Mouse (Mus musculus): ENCODE data around the gene Hdac9. TPM values are rescaled to one million over a fixed set of nuclear protein-coding genes. Genes with fewer than 3 reads are reported as not detected.

The Hdac9 gene
- polyA plus RNA-seq, 1 experiment from 2014 or later: 3.2 TPM

- no peak overlapping the region for H3K4me2 ChIP-seq (ENCODE audit: low read depth, low read length)
- H3K4me3 ChIP-seq (ENCODE audit: low read length): no peak overlapping the region
- WGBS: 39% methylated on average over 3 of the region's 3 CpGs
- H3K9me3 ChIP-seq (ENCODE audit: control insufficient read depth, low read length): no peaks in the 10 kb centered on the region
- no peak overlapping the region for H3K9ac ChIP-seq (ENCODE audit: low read depth, low read length)
- H3K36me3 ChIP-seq (ENCODE audit: control insufficient read depth, insufficient read depth, low read length): no peaks in the 10 kb centered on the region
- no peak overlapping the region for H3K27ac ChIP-seq (ENCODE audit: low read length)
- H3K4me1 ChIP-seq (ENCODE audit: control insufficient read depth, insufficient read depth, low read length): no peaks in the 10 kb centered on the region
- no peaks in the 10 kb centered on the region for H3K27me3 ChIP-seq (replicated peaks; ENCODE audit: control insufficient read depth, insufficient read depth, low read length)
- no peak for ATAC-seq
Observed at GRCm38 (mm10) chr12:34792113-34792452, 124.8 kb downstream of the Hdac9 start.

DNA sequence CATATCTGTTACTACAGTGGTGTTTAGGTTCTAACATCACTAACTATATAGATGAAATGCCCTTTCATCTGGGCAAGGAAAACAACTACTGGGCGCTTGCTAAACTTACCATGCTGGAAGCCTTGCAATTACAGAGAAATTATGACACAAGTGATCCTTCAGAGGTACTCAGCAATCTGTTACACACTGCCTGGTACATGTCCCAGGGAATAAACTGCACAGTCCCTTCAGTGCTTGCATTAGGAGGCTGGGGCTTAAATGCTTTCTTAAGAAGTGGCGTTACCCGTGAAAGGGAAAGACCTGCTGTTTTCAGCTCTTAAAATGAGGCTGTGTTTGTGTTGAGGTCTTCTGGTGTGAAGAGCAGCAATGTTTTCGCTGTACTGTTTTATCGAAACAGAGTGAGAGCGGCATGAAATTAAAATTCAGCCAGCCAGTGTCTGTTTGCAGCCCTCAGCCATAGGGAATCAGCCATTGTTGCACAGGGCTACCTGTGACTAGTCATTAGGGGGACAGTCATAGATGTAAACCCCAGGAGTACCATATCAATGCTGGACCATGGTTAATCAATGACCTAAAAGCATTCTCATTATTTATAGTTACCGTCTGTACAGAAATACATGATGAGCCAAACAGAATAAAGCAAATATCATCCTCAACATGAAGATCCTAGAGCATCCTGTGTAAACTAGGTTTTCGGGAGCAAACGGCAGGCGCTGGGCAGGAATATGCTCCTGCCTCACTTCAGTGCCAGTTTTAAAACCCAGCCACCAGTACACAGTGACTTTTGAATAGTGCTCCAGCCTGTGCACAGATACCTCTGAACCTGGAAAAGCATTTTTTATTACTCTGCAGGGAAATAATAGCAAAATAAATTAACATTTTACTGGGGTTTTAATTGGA lies 125.4 kb downstream of the Hdac9 start:
- no peaks in the 10 kb centered on the region for H3K9me3 ChIP-seq (ENCODE audit: control insufficient read depth, low read length)
- whole genome bisulfite sequencing: 70% methylated on average over 10 of the region's 10 CpGs
- no peak overlapping the region for H3K27ac ChIP-seq (ENCODE audit: low read length)
- ATAC-seq: no peak
- H3K9ac ChIP-seq (ENCODE audit: low read depth, low read length): no peak overlapping the region
- H3K4me2 ChIP-seq (ENCODE audit: low read depth, low read length): no peak overlapping the region
- no peaks in the 10 kb centered on the region for H3K36me3 ChIP-seq (ENCODE audit: control insufficient read depth, insufficient read depth, low read length)
- H3K4me3 ChIP-seq (ENCODE audit: low read length): no peak overlapping the region
- no peaks in the 10 kb centered on the region for H3K27me3 ChIP-seq (replicated peaks; ENCODE audit: control insufficient read depth, insufficient read depth, low read length)
- H3K4me1 ChIP-seq (ENCODE audit: control insufficient read depth, insufficient read depth, low read length): no peaks in the 10 kb centered on the region

DNA sequence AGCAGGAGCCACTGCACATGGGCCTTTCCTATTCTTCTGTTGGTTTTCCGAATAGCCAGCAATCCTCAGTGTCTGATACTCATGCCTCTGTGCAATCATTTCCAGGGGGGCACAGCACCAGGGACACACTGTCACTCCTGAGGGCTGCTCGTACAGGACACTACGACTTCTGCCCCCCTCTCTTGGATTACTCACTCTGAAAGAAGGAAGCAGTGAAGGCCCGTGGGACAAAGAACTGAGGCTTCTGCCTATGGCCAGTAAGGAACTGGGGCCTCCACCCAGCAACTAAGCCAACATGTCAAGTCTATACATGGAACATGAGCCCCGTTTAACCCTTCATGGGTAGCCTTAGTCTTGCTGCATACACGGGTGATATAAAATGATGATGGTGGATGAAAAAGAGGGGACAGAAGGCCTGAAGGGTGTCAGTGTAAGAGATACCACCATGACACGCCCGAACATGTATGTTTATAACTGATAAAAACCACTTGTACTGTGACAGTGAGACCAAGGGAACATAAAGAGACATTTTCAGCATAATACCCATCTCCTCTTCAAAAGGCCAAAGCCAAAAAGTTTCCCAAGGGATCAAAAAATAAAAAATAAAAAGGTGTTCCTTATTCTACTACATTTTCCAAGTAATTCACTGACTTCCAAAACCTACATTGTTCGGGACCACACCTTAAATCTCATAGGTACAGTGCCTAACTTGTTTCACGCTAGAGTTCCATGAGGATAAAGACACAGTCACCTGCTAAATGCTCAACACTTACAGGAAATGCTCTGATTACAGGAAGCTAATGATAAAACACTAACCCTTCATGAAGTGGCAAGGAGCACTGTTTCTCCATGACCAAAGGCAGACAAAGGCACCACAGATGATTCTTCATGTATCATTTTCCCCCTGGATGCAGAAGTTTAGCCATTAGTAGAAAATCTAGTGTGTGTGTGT lies 127.6 kb downstream of the Hdac9 start:
- H3K9ac ChIP-seq (ENCODE audit: low read depth, low read length): no peak overlapping the region
- H3K9me3 ChIP-seq (ENCODE audit: control insufficient read depth, low read length): no peaks in the 10 kb centered on the region
- WGBS: 83% methylated on average over 10 of the region's 10 CpGs
- H3K4me1 ChIP-seq (ENCODE audit: control insufficient read depth, insufficient read depth, low read length): no peaks in the 10 kb centered on the region
- H3K27me3 ChIP-seq (replicated peaks; ENCODE audit: control insufficient read depth, insufficient read depth, low read length): no peaks in the 10 kb centered on the region
- H3K4me3 ChIP-seq (ENCODE audit: low read length): no peak overlapping the region
- ATAC-seq: no peak
- H3K36me3 ChIP-seq (ENCODE audit: control insufficient read depth, insufficient read depth, low read length): no peaks in the 10 kb centered on the region
- no peak overlapping the region for H3K27ac ChIP-seq (ENCODE audit: low read length)
- no peak overlapping the region for H3K4me2 ChIP-seq (ENCODE audit: low read depth, low read length)

DNA sequence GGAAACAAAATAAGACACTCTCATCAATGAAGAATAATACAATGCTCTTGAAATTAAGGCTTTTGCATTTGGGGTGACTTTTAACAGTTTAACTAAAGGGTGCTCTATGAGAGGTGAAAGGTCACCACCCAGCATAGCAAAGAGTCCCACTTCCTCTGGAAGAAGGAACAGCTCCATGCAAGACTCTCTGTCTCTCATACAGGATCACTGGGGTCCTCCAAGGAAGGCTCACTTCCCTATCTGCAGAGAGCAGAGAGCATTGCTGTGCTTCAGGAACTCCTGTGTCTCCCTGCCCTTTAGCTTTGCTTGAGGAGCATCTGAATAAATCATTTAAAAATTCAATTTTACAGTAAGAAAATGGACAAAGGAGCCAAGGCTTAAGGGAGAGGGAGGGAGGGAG lies 129.5 kb downstream of the Hdac9 start:
- ATAC-seq: no peak
- no peak overlapping the region for H3K4me3 ChIP-seq (ENCODE audit: low read length)

DNA sequence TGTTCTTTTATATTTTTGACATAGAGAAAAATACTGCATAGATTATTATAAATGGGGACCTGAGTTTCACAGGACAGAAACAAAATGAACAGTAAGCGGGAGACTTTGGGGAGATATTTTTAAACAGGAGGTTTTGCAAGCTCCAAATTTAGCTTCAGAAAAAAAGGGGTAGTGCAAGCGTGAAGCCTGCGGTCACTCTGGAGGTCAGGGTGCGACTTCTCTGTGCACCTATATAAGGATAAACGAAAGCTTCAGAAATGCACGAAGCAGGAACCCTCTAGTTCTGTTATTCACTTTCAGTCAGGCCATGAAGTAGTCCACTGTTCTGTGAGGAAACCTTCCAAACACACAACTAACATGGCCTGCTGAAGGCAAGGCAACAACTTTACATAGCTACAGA lies 133.3 kb downstream of the Hdac9 start:
- Histone ChIP-seq H3K4me2 (ENCODE audit: low read depth, low read length) (no peak overlapping the region), H3K9ac (ENCODE audit: low read depth, low read length) (no peak overlapping the region), H3K27me3 (replicated peaks; ENCODE audit: control insufficient read depth, insufficient read depth, low read length) (no peaks in the 10 kb centered on the region), H3K4me3 (ENCODE audit: low read length) (no peak overlapping the region), H3K9me3 (ENCODE audit: control insufficient read depth, low read length) (no peaks in the 10 kb centered on the region), H3K27ac (ENCODE audit: low read length) (no peak overlapping the region), H3K4me1 (ENCODE audit: control insufficient read depth, insufficient read depth, low read length) (no peaks in the 10 kb centered on the region), H3K36me3 (ENCODE audit: control insufficient read depth, insufficient read depth, low read length) (no peaks in the 10 kb centered on the region)
- 86% methylated on average over 6 of the region's 6 CpGs for WGBS
- ATAC-seq: no peak

More for the DNA sequence above, 129.5 kb downstream of the Hdac9 start:
- H3K36me3 ChIP-seq (ENCODE audit: control insufficient read depth, insufficient read depth, low read length): no peaks in the 10 kb centered on the region
- no peaks in the 10 kb centered on the region for H3K4me1 ChIP-seq (ENCODE audit: control insufficient read depth, insufficient read depth, low read length)
- no peaks in the 10 kb centered on the region for H3K9me3 ChIP-seq (ENCODE audit: control insufficient read depth, low read length)
- H3K27me3 ChIP-seq (replicated peaks; ENCODE audit: control insufficient read depth, insufficient read depth, low read length): no peaks in the 10 kb centered on the region
- no peak overlapping the region for H3K27ac ChIP-seq (ENCODE audit: low read length)
- H3K9ac ChIP-seq (ENCODE audit: low read depth, low read length): no peak overlapping the region
- no peak overlapping the region for H3K4me2 ChIP-seq (ENCODE audit: low read depth, low read length)

- Histone ChIP-seq H3K4me2 (ENCODE audit: low read depth, low read length) (no peak overlapping the region), H3K27me3 (replicated peaks; ENCODE audit: control insufficient read depth, insufficient read depth, low read length) (no peaks in the 10 kb centered on the region), H3K9ac (ENCODE audit: low read depth, low read length) (no peak overlapping the region), H3K4me3 (ENCODE audit: low read length) (no peak overlapping the region), H3K27ac (ENCODE audit: low read length) (no peak overlapping the region), H3K4me1 (ENCODE audit: control insufficient read depth, insufficient read depth, low read length) (no peaks in the 10 kb centered on the region), H3K9me3 (ENCODE audit: control insufficient read depth, low read length) (no peaks in the 10 kb centered on the region), H3K36me3 (ENCODE audit: control insufficient read depth, insufficient read depth, low read length) (no peaks in the 10 kb centered on the region)
- WGBS: 67% methylated on average over 6 of the region's 6 CpGs
- no peak for ATAC-seq
Observed at GRCm38 (mm10) chr12:34779368-34779957, 137.4 kb downstream of the Hdac9 start.

- H3K4me3 ChIP-seq (ENCODE audit: low read length): no peak overlapping the region
- no peaks in the 10 kb centered on the region for H3K27me3 ChIP-seq (replicated peaks; ENCODE audit: control insufficient read depth, insufficient read depth, low read length)
- 56% methylated on average over 3 of the region's 3 CpGs for WGBS
- no peak for ATAC-seq
- no peak overlapping the region for H3K4me2 ChIP-seq (ENCODE audit: low read depth, low read length)
- H3K4me1 ChIP-seq (ENCODE audit: control insufficient read depth, insufficient read depth, low read length): no peaks in the 10 kb centered on the region
- H3K27ac ChIP-seq (ENCODE audit: low read length): no peak overlapping the region
- no peak overlapping the region for H3K9ac ChIP-seq (ENCODE audit: low read depth, low read length)
- H3K36me3 ChIP-seq (ENCODE audit: control insufficient read depth, insufficient read depth, low read length): no peaks in the 10 kb centered on the region
- no peaks in the 10 kb centered on the region for H3K9me3 ChIP-seq (ENCODE audit: control insufficient read depth, low read length)
Observed at GRCm38 (mm10) chr12:34776170-34776569, 140.7 kb downstream of the Hdac9 start.

DNA sequence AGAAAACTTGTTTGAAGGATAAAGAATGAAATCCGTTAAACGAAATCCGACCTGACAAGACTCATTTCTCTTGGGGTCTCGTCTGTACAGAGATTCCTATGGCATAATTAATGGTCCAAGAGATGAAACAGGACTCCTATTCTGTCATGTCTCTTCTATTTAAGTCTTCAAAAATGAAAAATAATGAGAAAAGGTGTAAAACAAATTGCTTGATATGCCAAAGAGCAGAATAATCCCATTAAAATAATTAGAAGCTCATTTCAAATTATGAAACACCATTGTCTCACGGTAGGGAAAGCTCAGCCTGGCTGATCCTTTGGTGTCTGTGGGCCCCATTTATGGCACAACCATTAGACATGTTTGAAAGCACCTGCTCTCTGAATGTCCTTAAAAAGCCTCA lies 142.8 kb downstream of the Hdac9 start:
- ATAC-seq: no peak
- WGBS: 64% methylated on average over 5 of the region's 5 CpGs
- no peaks in the 10 kb centered on the region for H3K27me3 ChIP-seq (replicated peaks; ENCODE audit: control insufficient read depth, insufficient read depth, low read length)

GRCm38 (mm10) chr12:34767226-34767775 lies 149.6 kb downstream of the Hdac9 start:
- ATAC-seq: no peak
- Histone ChIP-seq H3K9ac (ENCODE audit: low read depth, low read length) (no peak overlapping the region), H3K27ac (ENCODE audit: low read length) (no peak overlapping the region), H3K4me2 (ENCODE audit: low read depth, low read length) (no peak overlapping the region), H3K4me3 (ENCODE audit: low read length) (no peak overlapping the region), H3K36me3 (ENCODE audit: control insufficient read depth, insufficient read depth, low read length) (no peaks in the 10 kb centered on the region), H3K27me3 (replicated peaks; ENCODE audit: control insufficient read depth, insufficient read depth, low read length) (no peaks in the 10 kb centered on the region), H3K9me3 (ENCODE audit: control insufficient read depth, low read length) (no peaks in the 10 kb centered on the region), H3K4me1 (ENCODE audit: control insufficient read depth, insufficient read depth, low read length) (no peaks in the 10 kb centered on the region)
- 87% methylated on average over 6 of the region's 6 CpGs for WGBS

More for the DNA sequence above, 142.8 kb downstream of the Hdac9 start:
- no peak overlapping the region for H3K9ac ChIP-seq (ENCODE audit: low read depth, low read length)
- no peak overlapping the region for H3K4me2 ChIP-seq (ENCODE audit: low read depth, low read length)
- no peak overlapping the region for H3K27ac ChIP-seq (ENCODE audit: low read length)
- H3K4me3 ChIP-seq (ENCODE audit: low read length): no peak overlapping the region
- no peaks in the 10 kb centered on the region for H3K36me3 ChIP-seq (ENCODE audit: control insufficient read depth, insufficient read depth, low read length)
- H3K9me3 ChIP-seq (ENCODE audit: control insufficient read depth, low read length): no peaks in the 10 kb centered on the region
- H3K4me1 ChIP-seq (ENCODE audit: control insufficient read depth, insufficient read depth, low read length): no peaks in the 10 kb centered on the region

All from intestine, embryonic 16.5 days (tissue).